ENCODE assay signal across 8 mouse cellular contexts in the genomic region with DNA sequence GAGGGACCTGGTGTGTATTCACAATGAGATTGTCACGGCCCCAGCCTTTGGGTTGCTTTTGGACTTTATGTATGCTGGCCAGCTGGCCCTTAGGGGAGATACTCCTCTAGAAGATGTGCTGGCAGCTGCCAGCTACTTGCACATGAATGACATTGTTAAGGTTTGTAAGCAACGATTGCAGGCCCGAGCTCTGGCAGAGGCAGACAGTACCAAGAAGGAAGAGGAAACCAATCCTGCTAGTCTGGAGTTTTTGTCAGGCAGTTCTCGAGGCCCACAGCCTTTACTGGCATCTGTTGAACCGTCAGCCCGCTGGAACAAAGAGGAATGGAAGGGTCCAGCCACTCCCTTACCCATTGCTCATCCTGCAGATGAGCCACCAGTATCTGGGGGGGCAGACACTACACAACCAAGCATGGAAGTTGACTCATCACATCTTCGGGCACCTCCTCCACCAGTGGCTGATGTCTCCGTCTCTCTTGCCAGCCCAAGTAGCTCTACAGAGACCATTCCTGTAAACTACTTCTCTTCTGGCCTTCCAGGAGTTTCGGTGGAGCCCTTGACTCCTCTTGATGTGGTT. TPM values are rescaled to one million over a fixed set of nuclear protein-coding genes. Genes with fewer than 3 reads are reported as not detected.
A peak's percentile ranks its signal among the peaks of the same experiment; 100 is the strongest.
DNase-seq lines count a peak whose midpoint lies in the region; ATAC-seq and TF ChIP-seq lines count a peak whose summit lies in the region.

No protein-coding gene starts in this region.

- in situ Hi-C loops in ES-E14 (cut with MboI; ENCODE audit: low sequenced_read_pairs in 2 of 2, unreplicated experiment in 2 of 2), result no loop called here

- peak overlapping the region; percentile 76 for H3K4me3 ChIP-seq in heart, embryonic 13.5 days
- H3K4me3 ChIP-seq in ES-E14 (ENCODE audit: insufficient read depth in 1 of 2, low read depth in 1 of 2, low read length in 2 of 2, poor library complexity in 1 of 2, severe bottlenecking in 1 of 2), result peak overlapping the region; percentile 82 to 99; a peak in 2 of 4 replicates
- peak overlapping the region; percentile 60 for H3K4me3 ChIP-seq in hindbrain, embryonic 13.5 days
- H3K4me3 ChIP-seq in midbrain, embryonic 12.5 days, result peak overlapping the region; percentile 66

- intact Hi-C loops in heart, postnatal 25 days (cut with DNase I), result no loop called here

- peak overlapping the region; percentile 90; the same call in 1 of the 2 replicates for H3K27ac ChIP-seq in heart, embryonic 13.5 days (replicated peaks)
- H3K27ac ChIP-seq in ES-E14 (ENCODE audit: insufficient read depth, low read depth, low read length, poor library complexity, severe bottlenecking), result no peak overlapping the region; the same call in 1 of the 2 replicates
- peak overlapping the region; percentile 90 for H3K27ac ChIP-seq in hindbrain, embryonic 13.5 days
- peak overlapping the region; percentile 88; the same call in 1 of the 2 replicates for H3K27ac ChIP-seq in midbrain, embryonic 12.5 days (replicated peaks)

- H3K9ac ChIP-seq in heart, embryonic 13.5 days, result peak overlapping the region; percentile 84; the same call in 1 of the 2 replicates
- peak overlapping the region; percentile 69; the same call in 1 of the 2 replicates for H3K9ac ChIP-seq in ES-E14 (ENCODE audit: insufficient read depth, low read depth, low read length, poor library complexity, severe bottlenecking)
- H3K9ac ChIP-seq in hindbrain, embryonic 13.5 days, result peak overlapping the region; percentile 46; the same call in 1 of the 2 replicates
- 0 out of 2 replicates have a peak overlapping the region, but pooled peaks have one; percentile 50 for H3K9ac ChIP-seq in midbrain, embryonic 12.5 days (replicated peaks)

- peaks cover 43% of the 10 kb centered on the region for H3K36me3 ChIP-seq in heart, embryonic 13.5 days
- peaks cover 5% of the 10 kb centered on the region; the same call in 1 of the 2 replicates for H3K36me3 ChIP-seq in ES-E14 (ENCODE audit: control insufficient read depth, insufficient read depth, low read length, poor library complexity, severe bottlenecking)
- peaks cover 38% of the 10 kb centered on the region for H3K36me3 ChIP-seq in hindbrain, embryonic 13.5 days
- peaks cover 38% of the 10 kb centered on the region for H3K36me3 ChIP-seq in midbrain, embryonic 12.5 days

- no peak for DNase-seq in heart, postnatal 25 days (ENCODE audit: low spot score)
- DNase-seq in ES-E14 (ENCODE audit: low read depth, low spot score), result no peak
- DNase-seq in frontal cortex, postnatal 25 days (ENCODE audit: low spot score in 2 of 2), result no peak
- DNase-seq in urinary bladder, postnatal 36 days (ENCODE audit: low spot score in 2 of 2), result no peak
- DNase-seq in thymus, adult 18-20 months, result no peak

- no peak for ATAC-seq in heart, embryonic 13.5 days (ENCODE audit: extremely low read depth, insufficient number of reproducible peaks, low FRiP score, low TSS enrichment)
- ATAC-seq in hindbrain, embryonic 13.5 days (ENCODE audit: low FRiP score), result no peak
- ATAC-seq in midbrain, embryonic 12.5 days (ENCODE audit: low FRiP score, low read depth), result no peak

- no peaks in the 10 kb centered on the region for H3K27me3 ChIP-seq in heart, embryonic 13.5 days (replicated peaks)
- no peaks in the 10 kb centered on the region for H3K27me3 ChIP-seq in hindbrain, embryonic 13.5 days
- H3K27me3 ChIP-seq in midbrain, embryonic 12.5 days, result peaks cover 4% of the 10 kb centered on the region; the same call in 1 of the 2 replicates

- no peaks in the 10 kb centered on the region for H3K9me3 ChIP-seq in heart, embryonic 13.5 days
- H3K9me3 ChIP-seq in ES-E14 (ENCODE audit: control insufficient read depth, insufficient read depth, low read depth, low read length), result no peaks in the 10 kb centered on the region
- H3K9me3 ChIP-seq in hindbrain, embryonic 13.5 days, result no peaks in the 10 kb centered on the region
- H3K9me3 ChIP-seq in midbrain, embryonic 12.5 days, result no peaks in the 10 kb centered on the region

- WGBS in heart, embryonic 13.5 days, result 84% methylated on average over 9 of the region's 9 CpGs
- 91% methylated on average over 9 of the region's 9 CpGs for WGBS in hindbrain, embryonic 13.5 days
- WGBS in midbrain, embryonic 12.5 days, result 90% methylated on average over 9 of the region's 9 CpGs

- peak overlapping the region; percentile 84 for H3K4me2 ChIP-seq in heart, embryonic 13.5 days
- peak overlapping the region; percentile 73 for H3K4me2 ChIP-seq in hindbrain, embryonic 13.5 days
- H3K4me2 ChIP-seq in midbrain, embryonic 12.5 days (replicated peaks), result peak overlapping the region; percentile 59

- peaks cover 13% of the 10 kb centered on the region for H3K4me1 ChIP-seq in heart, embryonic 13.5 days
- H3K4me1 ChIP-seq in ES-E14 (ENCODE audit: control insufficient read depth in 2 of 2, insufficient read depth in 2 of 2, low read length in 2 of 2, poor library complexity in 1 of 2), result peaks cover 7 to 9% of the 10 kb centered on the region in 2 experiments
- H3K4me1 ChIP-seq in hindbrain, embryonic 13.5 days (replicated peaks), result peaks cover 30% of the 10 kb centered on the region
- peaks cover 19% of the 10 kb centered on the region for H3K4me1 ChIP-seq in midbrain, embryonic 12.5 days

TF ChIP-seq in ES-E14, 5 proteins besides CTCF, POLR2A, EP300 and RAD21:
- TF ChIP-seq ZNF384 (IDR thresholded peaks at IDR 0.05; ENCODE audit: low read depth, low read length), result no peak
- no peak for TF ChIP-seq ZC3H11A (IDR thresholded peaks at IDR 0.05; ENCODE audit: borderline replicate concordance, low read depth, low read length)
- TF ChIP-seq MAFK (IDR thresholded peaks at IDR 0.05; ENCODE audit: insufficient read depth, low read depth, low read length), result no peak
- no peak for TF ChIP-seq CHD2 (IDR thresholded peaks at IDR 0.05; ENCODE audit: low read depth, low read length)
- TF ChIP-seq HCFC1 (IDR thresholded peaks at IDR 0.05; ENCODE audit: borderline replicate concordance, insufficient read depth, low read length), result no peak

RNA-seq across cellular contexts. Expression of gene Zbtb3, which starts 0.9 kb away (rescaled TPM):
- polyA plus RNA-seq in heart, embryonic 13.5 days (2015; fragmentation: Nextera tagmentation; extraction: Ambion mirVana), result 3.7 and 3.9 TPM in 2 replicates
- total RNA-seq in heart, postnatal 25 days (2021), result 1 to 10 TPM; 1.9 to 2.1 TPM
- 3.4 TPM in 2 replicates for total RNA-seq in ES-E14 (2012; rRNA removed)
- polyA plus RNA-seq in hindbrain, embryonic 13.5 days (2015; fragmentation: Nextera tagmentation; extraction: Ambion mirVana), result 8.0 and 8.4 TPM in 2 replicates
- polyA plus RNA-seq in midbrain, embryonic 12.5 days (2016; fragmentation: Nextera tagmentation; extraction: Ambion mirVana), result 8.3 and 8.8 TPM in 2 replicates

RNA-seq across cellular contexts. Expression of gene Polr2g, which starts 4.9 kb away (rescaled TPM):
- 129 and 143 TPM in 2 replicates for polyA plus RNA-seq in heart, embryonic 13.5 days (2015; fragmentation: Nextera tagmentation; extraction: Ambion mirVana)
- 10 to 100 TPM; 53.4 to 62.4 TPM for total RNA-seq in heart, postnatal 25 days (2021)
- 113 and 144 TPM in 2 replicates for total RNA-seq in ES-E14 (2012; rRNA removed)
- polyA plus RNA-seq in hindbrain, embryonic 13.5 days (2015; fragmentation: Nextera tagmentation; extraction: Ambion mirVana), result 153 and 163 TPM in 2 replicates
- 154 and 160 TPM in 2 replicates for polyA plus RNA-seq in midbrain, embryonic 12.5 days (2016; fragmentation: Nextera tagmentation; extraction: Ambion mirVana)

RNA-seq across cellular contexts. Expression of gene Ttc9c, which starts 15.8 kb away (rescaled TPM):
- polyA plus RNA-seq in heart, embryonic 13.5 days (2015; fragmentation: Nextera tagmentation; extraction: Ambion mirVana), result 32.9 and 38.9 TPM in 2 replicates
- total RNA-seq in heart, postnatal 25 days (2021), result 10 to 100 TPM; 12.5 to 15.8 TPM
- total RNA-seq in ES-E14 (2012; rRNA removed), result 42.6 and 47.5 TPM in 2 replicates
- polyA plus RNA-seq in hindbrain, embryonic 13.5 days (2015; fragmentation: Nextera tagmentation; extraction: Ambion mirVana), result 60.4 and 61.4 TPM in 2 replicates
- 65.7 and 69.9 TPM in 2 replicates for polyA plus RNA-seq in midbrain, embryonic 12.5 days (2016; fragmentation: Nextera tagmentation; extraction: Ambion mirVana)

RNA-seq across cellular contexts. Expression of gene Hnrnpul2, which starts 16.5 kb away (rescaled TPM):
- 2.9 TPM in 2 replicates for polyA plus RNA-seq in heart, embryonic 13.5 days (2015; fragmentation: Nextera tagmentation; extraction: Ambion mirVana)
- 10 to 100 TPM; 42.5 to 49.4 TPM for total RNA-seq in heart, postnatal 25 days (2021)
- total RNA-seq in ES-E14 (2012; rRNA removed), result 37.5 and 48.5 TPM in 2 replicates
- 5.8 and 6.3 TPM in 2 replicates for polyA plus RNA-seq in hindbrain, embryonic 13.5 days (2015; fragmentation: Nextera tagmentation; extraction: Ambion mirVana)
- polyA plus RNA-seq in midbrain, embryonic 12.5 days (2016; fragmentation: Nextera tagmentation; extraction: Ambion mirVana), result 6.0 and 6.4 TPM in 2 replicates

RNA-seq across cellular contexts. Expression of gene Taf6l, which starts 17.1 kb away (rescaled TPM):
- 18.2 and 19.6 TPM in 2 replicates for polyA plus RNA-seq in heart, embryonic 13.5 days (2015; fragmentation: Nextera tagmentation; extraction: Ambion mirVana)
- total RNA-seq in heart, postnatal 25 days (2021), result 1 to 10 TPM; 7.4 to 7.6 TPM
- 28.6 and 29.4 TPM in 2 replicates for total RNA-seq in ES-E14 (2012; rRNA removed)
- polyA plus RNA-seq in hindbrain, embryonic 13.5 days (2015; fragmentation: Nextera tagmentation; extraction: Ambion mirVana), result 27.1 and 30.1 TPM in 2 replicates
- polyA plus RNA-seq in midbrain, embryonic 12.5 days (2016; fragmentation: Nextera tagmentation; extraction: Ambion mirVana), result 34.5 and 35.5 TPM in 2 replicates
